Mouse (Mus musculus) embryonic facial prominence, embryonic 10.5 days (tissue): ENCODE data around the gene Sprr2a2. TPM values are rescaled to one million over a fixed set of nuclear protein-coding genes. Genes with fewer than 3 reads are reported as not detected.
"Not testable (repeated sequence)": the region's sequence is repeated elsewhere in the genome, so short reads cannot be mapped to it uniquely, and the experiment has no call there.

Experiments used
- DNase-seq: peaks from one replicate; pipeline ENCODE4 v3.0.0-alpha.2; 2017; ENCODE audit warnings: low spot score
- H3K27ac ChIP-seq: fragments of 300-500 bp; sonication (generic); replicated peaks from 2 replicates; pipeline ENCODE4 v1.5.1; 2016; ENCODE audit warnings: mild to moderate bottlenecking
- H3K27me3 ChIP-seq: fragments of 300-500 bp; sonication (generic); replicated peaks from 2 replicates; pipeline ENCODE4 v1.6.1; 2016; ENCODE audit warnings: low read depth, mild to moderate bottlenecking; ENCODE audit not compliant: poor library complexity, severe bottlenecking
- H3K36me3 ChIP-seq: fragments of 300-500 bp; sonication (generic); replicated peaks from 2 replicates; pipeline ENCODE4 v1.6.1; 2016; ENCODE audit warnings: mild to moderate bottlenecking, moderate library complexity
- H3K4me1 ChIP-seq: fragments of 300-500 bp; sonication (generic); 2 replicates; pipeline ENCODE4 v1.6.1; 2016
- H3K4me3 ChIP-seq: fragments of 300-500 bp; sonication (generic); 2 replicates; pipeline ENCODE4 v1.5.1; 2016; ENCODE audit warnings: mild to moderate bottlenecking, moderate library complexity
- H3K9me3 ChIP-seq: fragments of 300-500 bp; sonication (generic); 2 replicates; pipeline ENCODE4 v1.6.1; 2016; ENCODE audit warnings: mild to moderate bottlenecking
- WGBS: fragments of 180-500 bp; shearing (Covaris S2); methylation state at CpG from one replicate; pipeline ENCODE4 v1.1.7; 2016; 5-methylcytosine and 5-hydroxymethylcytosine counted together
- polyA plus RNA-seq: library from polyadenylated mRNA; unstranded; fragments of >200 nt; fragmentation: Nextera tagmentation; extraction: Ambion mirVana; gene quantifications from 2 replicates; pipeline ENCODE4 v1.2.1, GENCODE M21; 2016

The Sprr2a2 gene
- polyA plus RNA-seq, 1 experiment from 2014 or later: not detected

GRCm38 (mm10) chr3:92288489-92288888, 72.8 kb downstream of the Sprr2a2 start:
- H3K27ac ChIP-seq, H3K27me3 ChIP-seq, H3K4me3 ChIP-seq, H3K4me1 ChIP-seq, H3K36me3 ChIP-seq, H3K9me3 ChIP-seq, DNase-seq: not testable (repeated sequence)
- 85% methylated on average over 6 of the region's 6 CpGs for WGBS

Other genes with a start within 250 kb of the Sprr2a2 start
- not detected in 2 replicates for gene Pglyrp3, start 201.3 kb upstream of the Sprr2a2 start, polyA plus RNA-seq
- gene Lor, start 132.8 kb upstream of the Sprr2a2 start, polyA plus RNA-seq: 0.19 and 0.26 TPM in 2 replicates
- gene Prr9, start 92.0 kb upstream of the Sprr2a2 start, polyA plus RNA-seq: not detected in 2 replicates
- gene Lelp1, start 73.2 kb upstream of the Sprr2a2 start, polyA plus RNA-seq: not detected in 2 replicates
- not detected in 2 replicates for gene Sprr2a1, start 121 bp upstream of the Sprr2a2 start, polyA plus RNA-seq
- not detected in 2 replicates for gene Sprr2a3, start 69.5 kb downstream of the Sprr2a2 start, polyA plus RNA-seq
- not detected in 2 replicates for gene Sprr2b, start 100.7 kb downstream of the Sprr2a2 start, polyA plus RNA-seq
- not detected in 2 replicates for gene Sprr2d, start 123.2 kb downstream of the Sprr2a2 start, polyA plus RNA-seq
- gene Sprr2e, start 136.2 kb downstream of the Sprr2a2 start, polyA plus RNA-seq: not detected in 2 replicates
- not detected in 2 replicates for gene Sprr2f, start 149.3 kb downstream of the Sprr2a2 start, polyA plus RNA-seq
- gene Sprr2h, start 169.8 kb downstream of the Sprr2a2 start, polyA plus RNA-seq: not detected in 2 replicates
- gene Sprr2i, start 192.1 kb downstream of the Sprr2a2 start, polyA plus RNA-seq: not detected in 2 replicates
- not detected in 2 replicates for gene Sprr2j-ps, start 202.2 kb downstream of the Sprr2a2 start, polyA plus RNA-seq
- gene Gm9774, start 213.5 kb downstream of the Sprr2a2 start, polyA plus RNA-seq: 10.3 and 10.6 TPM in 2 replicates
- not detected in 2 replicates for gene Sprr2k, start 216.7 kb downstream of the Sprr2a2 start, polyA plus RNA-seq
- gene Sprr1b, start 222.9 kb downstream of the Sprr2a2 start, polyA plus RNA-seq: not detected in 2 replicates
- gene Sprr3, start 242.8 kb downstream of the Sprr2a2 start, polyA plus RNA-seq: not detected in 2 replicates